Mouse (Mus musculus) adrenal gland, postnatal 10 days (tissue): ENCODE results near the gene Triobp. TPM values are rescaled to one million over a fixed set of nuclear protein-coding genes. Genes with fewer than 3 reads are reported as not detected.
"Not testable (repeated sequence)": the region's sequence is repeated elsewhere in the genome, so short reads cannot be mapped to it uniquely, and the experiment has no call there.

Experiments used
- DNase-seq: peaks from one replicate; pipeline ENCODE4 v3.0.0; 2021; ENCODE audit warnings: mixed read lengths
- total RNA-seq, 2 experiments: library from RNA; stranded (reverse); gene quantifications; 2 replicates each; pipeline ENCODE4 v1.2.3; 2021

Triobp gene
- total RNA-seq, 2 experiments from 2014 or later = 87.8 to 88.2 TPM

DNA sequence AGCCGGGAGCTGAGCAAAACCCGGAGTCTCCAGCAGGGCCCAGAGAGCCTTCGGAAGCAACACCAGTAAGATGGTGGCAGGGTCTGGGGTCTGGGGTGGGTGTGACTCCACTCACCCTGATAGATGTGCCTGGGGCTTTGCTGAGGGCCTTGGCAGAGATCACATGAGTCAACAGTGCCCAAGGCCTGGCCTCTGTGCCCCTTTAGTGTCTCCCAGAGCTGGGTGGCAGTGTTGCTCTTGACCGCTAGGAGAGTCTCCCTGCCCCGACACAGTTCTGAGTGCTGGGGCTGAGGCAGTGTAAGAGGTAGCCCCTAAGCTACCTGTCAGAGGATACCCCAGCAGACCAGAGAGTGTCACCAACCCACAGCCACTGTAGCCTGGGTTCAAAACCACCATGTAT, 54.0 kb downstream of the Triobp start:
- peak; percentile 29 for DNase-seq

DNA sequence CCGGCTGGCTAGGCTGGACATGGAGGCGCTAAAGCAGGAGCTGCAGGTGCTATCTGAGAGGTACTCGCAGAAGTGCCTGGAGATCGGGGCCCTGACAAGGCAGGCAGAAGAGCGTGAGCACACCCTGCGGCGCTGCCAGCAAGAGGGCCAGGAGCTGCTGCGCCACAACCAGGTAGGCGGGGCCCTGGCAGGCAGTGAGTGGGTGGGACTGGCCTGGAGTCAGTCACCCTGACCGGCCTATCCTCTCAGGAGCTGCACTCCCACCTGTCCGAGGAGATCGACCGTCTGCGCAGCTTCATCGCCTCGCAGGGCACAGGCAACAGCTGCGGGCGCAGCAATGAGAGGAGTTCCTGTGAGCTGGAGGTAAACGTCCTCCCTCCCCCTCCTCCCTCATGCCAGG, 54.5 kb downstream of the Triobp start:
- peak; percentile 80 for DNase-seq

DNA sequence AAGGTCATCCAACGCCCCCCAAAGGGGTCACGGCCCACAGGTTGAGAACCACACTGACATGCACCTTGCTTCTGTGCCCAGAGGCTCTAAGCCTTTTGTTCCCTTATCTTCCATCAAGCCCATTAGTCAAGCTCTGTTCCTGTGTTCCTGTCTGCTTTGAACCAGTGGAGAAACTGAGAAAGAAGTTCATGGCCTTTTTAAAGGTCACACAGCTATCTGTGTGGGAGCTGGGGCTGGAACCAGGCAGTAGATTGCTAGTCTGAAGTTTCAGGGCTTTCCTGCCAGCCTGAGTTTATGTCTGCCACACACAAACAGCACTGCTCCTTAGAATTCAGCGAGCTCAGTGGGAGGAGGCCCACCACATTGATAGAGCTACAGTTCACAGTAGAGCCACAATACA, 55.6 kb downstream of the Triobp start:
- peak; percentile 35 for DNase-seq

DNA sequence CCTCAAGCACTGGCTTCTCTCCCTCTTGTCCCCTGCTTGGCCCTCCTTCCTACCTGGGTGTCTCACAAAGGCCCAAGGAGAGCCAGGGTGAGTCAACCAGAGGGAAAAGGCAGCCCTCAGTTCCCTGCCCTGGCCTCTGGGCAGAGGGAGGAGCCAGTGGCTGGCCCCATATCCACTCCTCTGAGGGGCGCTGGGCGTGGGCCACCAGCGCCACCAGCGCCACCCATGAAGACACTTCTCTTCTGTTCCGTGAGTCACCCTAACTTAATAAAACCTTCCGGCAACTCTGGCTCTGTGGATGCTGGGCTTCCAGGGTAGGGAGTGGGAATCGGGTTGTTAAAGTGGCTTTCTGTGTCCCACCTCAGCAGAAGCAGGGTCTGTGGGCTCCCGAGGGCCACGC, 58.1 kb downstream of the Triobp start:
- DNase-seq = no peak

DNA sequence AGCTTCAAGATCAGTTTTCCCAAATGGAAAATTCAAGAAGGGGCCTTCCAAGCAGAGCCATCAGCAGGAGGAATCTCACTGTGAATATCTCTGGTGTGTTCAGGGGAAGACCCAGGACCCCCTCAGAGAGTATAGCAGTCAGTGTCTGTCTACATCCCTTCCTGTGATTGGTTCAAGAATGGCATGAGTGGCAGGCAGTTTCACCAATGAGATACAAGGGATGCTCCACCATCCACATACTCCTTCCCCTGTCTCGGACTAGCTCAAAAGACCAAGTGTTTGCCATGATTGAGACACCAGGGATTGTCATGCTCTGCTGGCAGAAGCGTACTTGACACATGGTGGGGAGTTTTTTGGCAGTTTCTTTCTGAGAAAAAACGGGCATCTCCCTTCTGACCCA, 59.1 kb downstream of the Triobp start:
- DNase-seq = no peak

DNA sequence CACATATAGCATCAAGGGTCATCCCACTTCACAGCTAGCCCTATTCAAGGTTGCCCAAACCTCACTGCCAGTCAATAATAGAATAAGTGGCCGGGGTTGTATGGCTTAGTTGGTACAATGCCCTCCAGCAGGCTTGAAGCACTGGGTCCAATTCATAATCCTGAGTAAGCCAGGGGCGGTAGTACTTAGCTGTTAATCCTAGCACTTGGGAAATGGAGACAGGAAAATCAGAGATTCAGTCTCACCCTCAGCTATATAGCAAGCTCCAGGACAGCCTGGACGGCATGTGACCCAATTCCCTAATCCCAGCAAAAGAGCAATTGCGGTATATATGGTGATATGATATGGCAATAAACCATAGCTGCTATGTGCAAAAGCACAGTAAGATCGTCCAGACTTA, 59.5 kb downstream of the Triobp start:
- DNase-seq = no peak

DNA sequence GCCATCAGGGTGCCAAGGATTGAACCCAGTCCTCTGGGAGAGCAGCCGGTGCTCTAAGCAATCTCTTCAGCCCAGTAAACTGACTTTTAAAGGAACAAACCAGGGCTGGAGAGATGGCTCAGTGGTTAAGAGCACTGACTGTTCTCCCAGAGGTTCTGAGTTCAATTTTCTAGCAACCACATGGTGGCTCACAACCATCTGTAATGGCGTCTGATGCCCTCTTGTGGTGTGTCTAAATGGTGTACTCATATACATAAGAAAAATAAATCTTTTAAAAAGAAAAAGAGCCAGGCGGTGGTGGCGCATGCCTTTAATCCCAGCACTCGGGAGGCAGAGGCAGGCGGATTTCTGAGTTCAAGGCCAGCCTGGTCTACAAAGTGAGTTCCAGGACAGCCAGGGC, 60.3 kb downstream of the Triobp start:
- DNase-seq = not testable (repeated sequence)

DNA sequence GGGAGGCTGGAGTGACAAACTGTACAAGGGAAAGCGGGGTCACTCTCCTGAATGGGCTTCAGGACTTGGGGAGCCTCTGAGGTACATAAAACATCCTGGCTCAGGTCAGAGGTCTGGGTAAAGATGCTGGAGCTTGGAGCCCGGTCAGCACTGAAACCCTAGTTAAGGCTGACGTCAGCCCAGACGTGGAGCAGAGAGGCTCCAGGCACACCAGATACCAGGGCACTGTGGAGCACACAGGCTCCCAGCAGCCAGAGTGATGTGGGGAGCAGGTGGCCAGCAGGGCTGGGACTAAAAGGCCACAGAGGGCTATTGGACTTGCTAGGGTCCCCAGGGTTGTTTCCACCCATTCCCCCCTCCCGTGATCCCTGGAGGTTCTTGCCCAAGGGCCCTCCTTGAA, 62.2 kb downstream of the Triobp start:
- DNase-seq = peak; percentile 9

DNA sequence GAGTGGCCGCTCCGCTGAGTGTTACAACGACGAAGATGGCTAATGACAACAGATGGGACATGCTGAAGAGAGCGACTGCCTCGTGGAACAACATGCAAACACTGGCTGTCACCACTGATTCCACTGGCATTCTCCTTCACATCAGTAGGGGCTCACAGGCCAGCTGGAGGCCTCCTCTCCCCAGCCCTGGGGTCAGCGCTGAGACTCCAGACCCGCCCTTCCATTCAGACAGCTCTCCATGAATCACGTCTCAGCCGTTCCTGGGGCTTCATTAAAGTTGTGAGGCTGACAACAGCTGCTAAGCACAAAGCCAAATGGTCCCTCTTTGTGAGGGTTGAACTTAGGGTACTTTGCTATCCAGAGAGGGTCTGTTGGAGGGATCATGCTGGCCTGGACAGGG, 64.0 kb downstream of the Triobp start:
- DNase-seq = no peak

DNA sequence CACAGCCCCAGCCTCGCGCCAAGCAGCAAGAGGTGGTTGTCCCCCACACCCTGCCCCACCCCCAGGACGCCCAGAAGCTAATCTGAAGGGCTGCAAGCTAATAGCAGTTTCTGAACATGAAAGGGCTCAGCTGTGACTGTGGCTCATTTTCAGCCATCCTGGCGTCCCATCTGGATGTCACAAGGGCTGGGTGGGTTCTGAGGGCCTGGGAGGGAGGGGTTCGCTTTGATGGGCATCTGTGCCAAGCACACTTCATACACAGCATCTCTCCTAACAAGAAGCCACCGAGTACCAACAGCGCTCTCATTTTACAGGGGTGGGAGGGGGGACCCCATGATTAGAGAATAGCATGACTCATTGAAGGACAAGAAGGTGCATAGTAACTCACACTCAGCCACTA, 65.9 kb downstream of the Triobp start:
- DNase-seq = no peak

DNA sequence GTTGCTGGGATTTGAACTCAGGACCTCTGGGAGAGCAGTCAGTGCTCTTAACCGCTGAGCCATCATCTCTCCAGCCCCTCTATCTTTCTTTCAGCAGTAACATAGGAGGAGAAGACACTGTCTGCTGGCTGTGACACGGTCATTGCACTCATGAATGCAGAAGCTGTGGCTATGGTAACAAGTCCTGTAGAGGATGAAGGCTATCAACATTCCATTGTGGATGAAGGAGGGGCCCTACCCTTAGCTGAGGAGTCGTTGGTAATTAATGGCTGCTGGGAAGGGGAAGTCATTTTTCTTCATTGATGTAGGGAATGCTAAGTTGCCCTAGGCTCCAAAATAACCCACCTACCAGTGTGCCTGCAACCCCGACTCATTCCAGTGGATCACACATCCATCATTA, 70.7 kb downstream of the Triobp start:
- DNase-seq = no peak

DNA sequence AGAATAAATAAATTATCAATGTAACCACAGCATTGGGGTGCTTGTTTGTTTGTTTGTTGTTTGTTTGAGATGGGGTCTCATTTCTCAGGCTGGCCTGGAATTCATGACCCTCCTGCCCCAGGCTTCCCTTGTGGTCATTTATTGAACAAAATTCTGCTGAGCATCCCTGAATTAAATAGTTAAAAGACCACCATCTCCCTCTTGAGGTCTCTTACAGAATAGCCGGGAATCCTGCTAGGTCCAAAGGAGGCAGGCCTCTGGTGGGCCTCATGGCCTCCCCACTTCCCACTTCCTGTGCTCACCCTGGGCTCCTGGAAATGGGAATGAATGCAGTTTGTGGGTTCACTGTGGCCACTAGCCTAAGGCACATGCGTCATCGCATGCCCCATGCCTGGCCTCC, 71.4 kb downstream of the Triobp start:
- DNase-seq = no peak

DNA sequence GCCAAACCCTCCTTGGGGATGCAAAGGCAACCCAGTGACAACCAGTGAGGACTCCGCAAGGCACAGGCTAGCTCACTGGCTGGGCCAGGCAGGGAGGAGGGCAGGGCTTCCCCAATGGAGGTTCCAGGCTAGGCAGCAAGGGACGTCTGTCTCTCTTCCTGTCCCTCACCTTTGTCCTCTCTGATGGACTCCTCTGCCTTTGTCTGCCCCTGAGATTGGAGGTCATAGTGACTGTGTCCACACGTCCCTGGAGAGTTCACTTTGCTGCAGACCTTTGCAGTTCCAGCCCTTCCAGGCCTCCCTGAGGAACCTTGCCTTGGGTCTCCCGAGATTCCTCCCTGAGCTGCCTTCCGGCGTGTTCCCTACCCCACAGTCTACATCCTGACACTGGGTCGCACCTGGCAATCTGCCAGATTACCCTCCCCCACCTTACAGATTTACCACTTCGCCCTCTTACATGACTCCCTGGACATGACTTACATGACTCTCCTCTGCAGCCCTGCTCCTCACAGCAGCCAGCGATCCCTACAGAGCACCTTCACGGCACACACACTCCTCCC, 75.2 kb downstream of the Triobp start:
- peak; percentile 47 for DNase-seq

DNA sequence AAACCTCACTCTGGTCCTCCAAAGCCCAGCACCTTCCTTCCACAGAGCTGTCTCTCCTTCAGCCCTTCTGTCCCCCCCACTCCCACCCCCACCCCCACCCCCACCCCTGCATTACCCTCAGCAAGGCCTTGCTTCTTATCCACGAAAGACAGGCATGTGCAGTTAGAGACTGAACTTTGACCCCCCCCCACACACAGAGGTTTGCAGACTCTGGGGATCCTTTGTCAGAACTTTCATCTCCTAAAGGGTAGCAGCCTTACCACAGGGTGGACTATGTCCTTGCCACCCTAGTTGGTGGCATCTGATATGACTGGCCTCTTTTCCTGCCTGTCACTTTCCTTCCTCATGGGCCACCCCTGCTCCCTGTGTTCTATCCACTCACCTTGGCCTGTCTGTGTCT, 75.8 kb downstream of the Triobp start:
- no peak for DNase-seq

DNA sequence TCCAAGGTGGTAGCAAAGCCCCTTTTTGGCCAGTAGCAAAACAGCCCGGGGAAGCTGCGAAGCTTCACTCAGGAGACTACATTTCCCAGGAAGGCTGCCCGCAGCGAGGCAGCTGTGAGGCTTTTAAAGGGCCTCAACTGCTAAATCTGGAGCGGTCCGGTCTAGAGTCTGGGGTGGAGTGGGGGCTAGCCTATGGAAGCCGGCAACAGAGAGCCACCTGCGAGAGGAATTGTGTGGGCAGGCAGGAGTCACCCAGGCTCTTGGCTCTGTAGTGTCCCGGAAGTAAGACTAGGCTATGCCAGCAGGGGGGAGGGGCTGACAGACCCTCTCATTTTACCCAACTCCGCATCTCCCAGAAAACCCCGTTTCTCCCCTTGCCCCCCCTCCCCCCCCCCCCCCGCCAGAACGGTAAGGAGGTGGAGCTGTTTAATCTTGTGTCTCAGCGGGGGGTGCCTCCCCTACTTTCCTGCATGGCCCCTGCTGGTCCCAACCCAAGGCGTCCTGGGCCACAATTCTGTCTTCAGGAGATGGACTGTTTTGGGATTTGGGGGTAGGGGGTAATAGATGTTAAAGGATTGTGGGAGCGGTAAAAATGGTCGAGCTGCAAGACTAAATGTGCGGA, 78.3 kb downstream of the Triobp start:
- DNase-seq = no peak

DNA sequence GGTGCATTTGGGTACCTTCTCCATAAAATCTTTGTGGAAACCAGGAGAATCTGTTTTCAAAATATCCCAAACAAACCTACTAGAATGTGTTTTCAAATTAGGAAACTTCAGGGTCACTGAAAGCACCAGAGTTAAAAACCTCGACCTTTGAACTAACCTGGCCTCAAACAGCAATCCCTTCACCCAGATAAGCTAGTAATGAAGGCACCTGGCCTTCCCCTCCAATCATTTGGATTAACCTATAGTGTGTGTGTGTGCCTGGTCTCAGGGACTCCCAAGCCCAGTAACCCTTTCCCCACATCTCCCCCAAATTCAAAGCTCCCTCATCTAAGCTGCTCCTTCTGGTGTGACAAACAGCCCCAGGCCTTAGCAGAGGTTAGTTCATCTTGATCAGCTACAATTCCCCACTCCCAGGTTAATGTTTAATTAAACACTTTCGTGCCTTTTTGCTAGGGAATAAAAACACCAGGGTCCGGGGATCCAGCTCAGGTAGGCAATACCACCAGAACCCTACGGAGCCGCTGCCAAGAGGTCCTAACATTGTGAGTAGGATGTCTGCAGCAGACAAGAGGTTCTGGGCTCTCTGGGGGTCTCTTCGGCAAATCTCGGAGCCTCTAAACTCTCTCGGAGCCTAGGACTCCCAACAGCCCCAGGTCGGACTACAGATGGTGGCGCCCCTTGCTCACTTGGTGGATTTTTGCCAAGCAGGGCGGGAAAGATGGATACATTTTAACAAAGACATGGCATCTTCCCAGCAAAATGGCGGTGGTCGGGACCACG, 79.2 kb downstream of the Triobp start:
- DNase-seq = no peak

DNA sequence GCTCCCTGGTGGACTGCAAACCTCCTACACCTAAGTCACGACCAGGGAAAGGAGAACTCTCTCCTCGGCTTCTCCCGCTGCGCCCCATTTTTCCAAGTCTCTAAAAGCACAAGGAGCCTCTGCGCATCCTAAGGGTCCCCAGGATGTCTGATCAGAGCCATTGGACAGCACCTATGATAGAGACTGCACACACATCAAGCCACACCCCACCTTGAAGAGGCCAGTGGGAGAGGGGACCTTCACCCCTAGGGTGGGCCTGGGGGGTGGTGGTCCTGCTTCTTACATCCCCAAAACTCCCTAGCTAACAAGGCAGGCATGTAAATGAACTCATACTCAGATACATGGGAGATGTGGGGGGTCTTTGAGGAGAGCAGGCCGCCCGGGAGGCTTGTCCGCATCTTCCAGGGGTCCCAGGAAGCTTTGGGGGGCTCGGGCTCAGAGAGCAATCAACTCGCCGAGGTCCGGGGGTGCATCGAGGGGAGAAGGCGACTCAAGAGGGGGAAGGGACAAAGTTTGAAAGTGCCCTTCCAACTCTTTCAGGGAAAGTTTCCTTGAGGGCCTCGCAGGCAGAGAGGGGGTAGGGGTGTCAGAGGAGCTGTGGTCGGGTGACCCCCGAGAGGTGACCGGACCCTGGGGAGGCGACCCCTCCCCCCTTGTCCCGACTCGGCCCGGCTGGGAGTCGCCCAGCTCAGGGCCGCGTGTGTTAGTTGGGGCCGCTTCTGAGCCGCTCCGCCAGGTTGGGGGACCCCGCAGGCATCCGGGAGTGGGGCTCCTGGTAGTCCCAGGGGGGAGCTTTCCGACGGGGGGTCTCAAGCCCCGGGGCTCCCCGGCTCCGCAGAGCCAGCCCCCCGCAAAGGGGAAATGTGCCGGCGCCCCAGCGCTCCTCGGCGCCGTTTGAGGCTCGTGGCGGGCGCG, 80.0 kb downstream of the Triobp start:
- DNase-seq = peak; percentile 67

DNA sequence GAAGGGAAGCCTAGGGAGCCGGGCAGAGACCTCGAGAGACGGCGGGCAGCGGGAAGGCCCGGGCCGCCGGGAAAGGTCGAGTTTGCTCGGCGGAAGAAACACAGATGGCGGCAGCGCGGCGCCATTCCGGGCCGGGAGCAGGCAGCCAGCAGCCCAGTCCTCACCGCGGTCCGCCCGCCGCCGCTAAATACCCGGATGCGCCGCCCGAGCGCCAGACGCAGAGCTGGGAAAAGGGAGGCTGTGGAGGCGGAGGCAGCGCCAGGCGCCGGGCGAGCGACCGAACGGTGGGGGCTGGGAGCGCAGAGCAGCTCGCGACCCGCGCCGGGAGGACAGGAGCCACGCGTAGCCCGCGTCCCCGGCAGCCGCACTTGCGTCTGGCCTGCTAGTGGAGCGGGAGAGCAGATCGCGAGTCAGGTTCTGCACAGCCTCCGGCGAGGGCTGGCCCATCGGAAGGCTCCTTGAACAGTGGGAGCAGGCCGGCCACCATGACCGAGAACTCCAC, 80.8 kb downstream of the Triobp start, which contains the start of gene H1f0:
H1f0 (plus strand) TSS at position 214 of the 502 bp plus-strand sequence.
- peak; percentile 98 for DNase-seq

DNA sequence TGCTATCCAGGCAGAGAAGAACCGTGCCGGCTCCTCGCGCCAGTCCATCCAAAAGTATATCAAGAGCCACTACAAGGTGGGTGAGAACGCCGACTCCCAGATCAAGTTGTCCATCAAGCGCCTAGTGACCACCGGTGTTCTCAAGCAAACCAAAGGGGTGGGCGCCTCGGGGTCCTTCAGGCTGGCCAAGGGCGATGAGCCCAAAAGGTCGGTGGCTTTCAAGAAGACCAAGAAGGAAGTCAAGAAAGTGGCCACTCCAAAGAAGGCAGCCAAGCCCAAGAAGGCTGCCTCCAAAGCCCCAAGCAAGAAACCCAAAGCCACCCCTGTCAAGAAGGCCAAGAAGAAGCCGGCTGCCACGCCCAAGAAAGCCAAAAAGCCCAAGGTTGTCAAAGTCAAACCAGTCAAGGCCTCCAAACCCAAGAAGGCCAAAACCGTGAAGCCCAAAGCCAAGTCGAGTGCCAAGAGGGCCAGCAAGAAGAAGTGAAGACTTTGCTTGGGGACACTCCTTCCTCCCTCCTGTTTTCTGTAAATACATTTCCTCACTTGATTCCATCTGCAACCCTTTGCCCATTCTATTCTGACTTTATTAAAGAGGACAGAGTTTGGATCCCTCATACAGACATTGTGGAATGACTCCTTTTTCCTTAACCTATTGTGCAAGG, 81.4 kb downstream of the Triobp start:
- DNase-seq = no peak

DNA sequence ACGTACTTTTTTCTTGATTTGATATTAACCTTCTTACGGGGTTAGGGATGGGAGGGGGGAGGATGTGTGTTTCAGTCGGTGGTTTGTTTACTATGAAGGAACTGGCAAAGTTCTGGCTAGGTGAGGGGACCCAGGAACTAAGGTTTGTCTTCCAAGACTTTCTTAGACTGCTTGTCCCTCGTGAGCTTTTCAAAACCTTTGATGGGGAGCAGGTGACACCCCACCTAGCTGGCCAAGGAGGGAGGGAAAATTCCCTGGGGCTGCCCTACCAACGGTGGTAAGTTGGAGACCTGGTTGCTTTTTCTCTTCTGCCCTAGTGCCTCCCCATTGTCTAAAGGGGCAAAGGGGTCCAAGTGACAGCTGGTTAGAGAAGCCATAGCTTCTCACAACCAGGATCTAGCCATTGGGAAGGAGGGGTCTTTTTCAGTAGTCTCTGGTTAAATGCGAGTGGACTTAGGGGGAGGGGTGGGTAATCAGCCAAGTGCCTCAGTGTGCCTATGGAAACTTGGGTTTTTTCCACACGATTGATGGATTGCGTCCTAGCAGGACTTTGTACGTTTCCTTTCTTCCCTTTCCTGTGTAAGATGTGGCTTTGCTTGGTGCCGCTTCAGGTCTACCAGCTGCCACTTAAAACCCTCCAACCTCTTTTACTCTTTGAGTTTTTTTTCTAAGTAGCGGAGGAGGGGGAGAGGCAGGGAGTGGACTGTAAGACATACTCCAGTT, 82.2 kb downstream of the Triobp start:
- no peak for DNase-seq
